Mouse (Mus musculus): ENCODE results near the gene Catsper4. TPM values are rescaled to one million over a fixed set of nuclear protein-coding genes. Genes with fewer than 3 reads are reported as not detected.

The Catsper4 gene
- polyA plus RNA-seq, 1 experiment from 2014 or later: not detected

DNA sequence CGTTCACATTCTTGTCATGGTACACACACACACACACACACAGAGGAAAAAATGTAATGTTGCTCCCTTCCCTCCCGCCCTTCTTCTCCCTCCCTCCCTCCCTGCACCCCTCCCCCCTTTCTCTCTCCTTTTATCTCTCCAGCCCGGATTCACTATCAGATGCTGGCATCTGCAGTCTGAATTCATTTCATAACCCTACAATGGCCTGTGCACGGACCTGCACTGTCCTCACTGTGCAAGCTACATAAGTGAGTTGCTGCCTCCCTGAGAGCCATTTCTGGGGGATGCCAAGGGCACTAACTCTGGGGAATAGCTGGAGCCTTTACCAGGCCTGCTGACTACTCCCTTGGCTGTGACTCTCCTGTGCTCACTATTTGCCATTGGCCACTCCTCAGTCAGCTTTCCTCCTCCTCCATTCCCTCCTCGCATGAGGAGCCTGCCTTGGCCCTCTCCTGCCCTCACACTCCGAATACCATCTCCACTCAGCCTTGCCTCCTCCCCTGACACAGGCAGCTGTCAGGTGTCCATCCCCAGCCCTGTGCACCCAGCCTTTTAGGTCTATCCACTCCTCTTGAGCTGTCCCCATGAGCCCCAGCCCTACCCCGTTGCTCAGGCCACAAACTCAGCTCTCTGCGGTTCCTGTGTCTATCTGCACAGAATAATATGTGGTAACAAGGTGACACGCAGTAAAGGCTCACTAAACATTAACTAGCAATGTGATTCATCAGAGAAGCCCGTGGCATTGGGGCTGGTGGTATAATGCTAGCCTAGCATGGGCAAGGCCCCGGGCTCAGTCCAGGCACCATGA is 4.2 kb downstream of the Catsper4 start:
- ATAC-seq (ENCODE audit: low read depth): no peak
- 65% methylated on average over 11 of the region's 11 CpGs for whole genome bisulfite sequencing
- H3K4me1 ChIP-seq (ENCODE audit: control insufficient read depth, insufficient read depth, low read length): no peaks in the 10 kb centered on the region
- no peak overlapping the region for H3K9ac ChIP-seq (ENCODE audit: low read depth, low read length)
- no peaks in the 10 kb centered on the region for H3K36me3 ChIP-seq (ENCODE audit: control insufficient read depth, insufficient read depth, low read length)
- H3K4me3 ChIP-seq (ENCODE audit: low read depth, low read length): no peak overlapping the region
- H3K4me2 ChIP-seq (ENCODE audit: low read depth, low read length): no peak overlapping the region
- no peak overlapping the region for H3K27ac ChIP-seq (replicated peaks; ENCODE audit: low read depth, low read length)
- no peaks in the 10 kb centered on the region for H3K9me3 ChIP-seq (ENCODE audit: control insufficient read depth, low read length)
- no peaks in the 10 kb centered on the region for H3K27me3 ChIP-seq (replicated peaks; ENCODE audit: control insufficient read depth, insufficient read depth, low read length)
- DNase-seq (ENCODE audit: low spot score): no peak

- Histone ChIP-seq H3K9ac (ENCODE audit: low read depth, low read length) (no peak overlapping the region), H3K9me3 (ENCODE audit: control insufficient read depth, low read length) (no peaks in the 10 kb centered on the region), H3K4me1 (ENCODE audit: control insufficient read depth, insufficient read depth, low read length) (no peaks in the 10 kb centered on the region), H3K27ac (replicated peaks; ENCODE audit: low read depth, low read length) (no peak overlapping the region), H3K36me3 (ENCODE audit: control insufficient read depth, insufficient read depth, low read length) (no peaks in the 10 kb centered on the region), H3K27me3 (replicated peaks; ENCODE audit: control insufficient read depth, insufficient read depth, low read length) (no peaks in the 10 kb centered on the region), H3K4me2 (ENCODE audit: low read depth, low read length) (no peak overlapping the region), H3K4me3 (ENCODE audit: low read depth, low read length) (no peak overlapping the region)
- no peak for ATAC-seq (ENCODE audit: low read depth)
- no peak for DNase-seq (ENCODE audit: low spot score)
- WGBS: 37% methylated on average over 6 of the region's 6 CpGs
These were observed 20.6 kb downstream of the Catsper4 start for GRCm38 (mm10) chr4:134206488-134207053.

GRCm38 (mm10) chr4:134203340-134203896 is 23.8 kb downstream of the Catsper4 start:
- no peaks in the 10 kb centered on the region for H3K27me3 ChIP-seq (replicated peaks; ENCODE audit: control insufficient read depth, insufficient read depth, low read length)
- no peak for ATAC-seq (ENCODE audit: low read depth)
- H3K4me3 ChIP-seq (ENCODE audit: low read depth, low read length): no peak overlapping the region
- no peaks in the 10 kb centered on the region for H3K9me3 ChIP-seq (ENCODE audit: control insufficient read depth, low read length)
- H3K36me3 ChIP-seq (ENCODE audit: control insufficient read depth, insufficient read depth, low read length): no peaks in the 10 kb centered on the region
- no peaks in the 10 kb centered on the region for H3K4me1 ChIP-seq (ENCODE audit: control insufficient read depth, insufficient read depth, low read length)
- WGBS: 76% methylated on average over 17 of the region's 17 CpGs
- no peak for DNase-seq (ENCODE audit: low spot score)
- H3K4me2 ChIP-seq (ENCODE audit: low read depth, low read length): no peak overlapping the region
- H3K9ac ChIP-seq (ENCODE audit: low read depth, low read length): no peak overlapping the region
- no peak overlapping the region for H3K27ac ChIP-seq (replicated peaks; ENCODE audit: low read depth, low read length)

GRCm38 (mm10) chr4:134202904-134203303 is 24.3 kb downstream of the Catsper4 start, which contains the start of gene Gm7534:
Gene Gm7534, minus strand, starts transcription at chr4:134203004.
- H3K9me3 ChIP-seq (ENCODE audit: control insufficient read depth, low read length): no peaks in the 10 kb centered on the region
- ATAC-seq (ENCODE audit: low read depth) (no peak), DNase-seq (ENCODE audit: low spot score) (no peak)
- H3K4me3 ChIP-seq (ENCODE audit: low read depth, low read length): no peak within 1 kb of the TSS
- no peak within 1 kb of the TSS for H3K4me2 ChIP-seq (ENCODE audit: low read depth, low read length)
- no peak within 1 kb of the TSS for H3K9ac ChIP-seq (ENCODE audit: low read depth, low read length)
- H3K27me3 ChIP-seq (replicated peaks; ENCODE audit: control insufficient read depth, insufficient read depth, low read length): no peaks in the 10 kb centered on the region
- no peak within 1 kb of the TSS for H3K27ac ChIP-seq (replicated peaks; ENCODE audit: low read depth, low read length)
- no peaks in the 10 kb centered on the region for H3K36me3 ChIP-seq (ENCODE audit: control insufficient read depth, insufficient read depth, low read length)
- 91% methylated on average over 4 of the region's 4 CpGs for WGBS
- H3K4me1 ChIP-seq (ENCODE audit: control insufficient read depth, insufficient read depth, low read length): no peaks in the 10 kb centered on the region

GRCm38 (mm10) chr4:134199371-134199770 is 27.8 kb downstream of the Catsper4 start:
- no peak overlapping the region for H3K4me3 ChIP-seq (ENCODE audit: low read depth, low read length)
- H3K9me3 ChIP-seq (ENCODE audit: control insufficient read depth, low read length): no peaks in the 10 kb centered on the region
- no peak overlapping the region for H3K27ac ChIP-seq (replicated peaks; ENCODE audit: low read depth, low read length)
- H3K4me2 ChIP-seq (ENCODE audit: low read depth, low read length): no peak overlapping the region
- no peak for DNase-seq (ENCODE audit: low spot score)
- H3K9ac ChIP-seq (ENCODE audit: low read depth, low read length): no peak overlapping the region
- ATAC-seq (ENCODE audit: low read depth): no peak
- H3K27me3 ChIP-seq (replicated peaks; ENCODE audit: control insufficient read depth, insufficient read depth, low read length): no peaks in the 10 kb centered on the region
- no peaks in the 10 kb centered on the region for H3K4me1 ChIP-seq (ENCODE audit: control insufficient read depth, insufficient read depth, low read length)
- H3K36me3 ChIP-seq (ENCODE audit: control insufficient read depth, insufficient read depth, low read length): no peaks in the 10 kb centered on the region
- 66% methylated on average over 2 of the region's 2 CpGs for WGBS

- H3K9me3 ChIP-seq (ENCODE audit: control insufficient read depth, low read length): no peaks in the 10 kb centered on the region
- peak overlapping the region; percentile 82 for H3K9ac ChIP-seq (ENCODE audit: low read depth, low read length)
- H3K4me2 ChIP-seq (ENCODE audit: low read depth, low read length): peak overlapping the region; percentile 93
- no peaks in the 10 kb centered on the region for H3K27me3 ChIP-seq (replicated peaks; ENCODE audit: control insufficient read depth, insufficient read depth, low read length)
- peak overlapping the region; percentile 85 for H3K4me3 ChIP-seq (ENCODE audit: low read depth, low read length)
- H3K36me3 ChIP-seq (ENCODE audit: control insufficient read depth, insufficient read depth, low read length): no peaks in the 10 kb centered on the region
- ATAC-seq (ENCODE audit: low read depth): no peak
- H3K4me1 ChIP-seq (ENCODE audit: control insufficient read depth, insufficient read depth, low read length): peaks cover 5% of the 10 kb centered on the region
- no peak for DNase-seq (ENCODE audit: low spot score)
- under 1% methylated on average over 22 of the region's 22 CpGs for WGBS
- peak overlapping the region; percentile 84 for H3K27ac ChIP-seq (replicated peaks; ENCODE audit: low read depth, low read length)
These were observed 40.9 kb downstream of the Catsper4 start for GRCm38 (mm10) chr4:134186268-134186667.

DNA sequence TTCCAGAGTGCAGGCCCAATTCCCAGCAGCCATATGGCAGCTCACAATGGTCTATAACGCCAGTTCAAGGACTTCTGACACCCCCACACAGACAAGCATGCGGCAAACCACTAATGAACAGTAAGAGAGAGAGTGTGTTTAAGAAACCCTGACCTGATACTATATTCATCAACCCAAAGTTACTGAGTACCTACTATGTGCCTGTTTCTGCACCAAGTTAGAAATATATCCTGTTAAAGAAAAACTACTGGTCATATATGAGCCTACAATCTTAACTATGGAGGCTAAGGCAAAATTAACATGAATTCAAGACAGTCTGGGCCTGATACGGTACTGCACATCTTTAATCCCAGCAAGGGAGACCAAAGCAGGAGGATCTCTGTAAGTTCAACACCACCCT is 41.6 kb downstream of the Catsper4 start:
- 81% methylated on average over 3 of the region's 3 CpGs for WGBS
- Histone ChIP-seq H3K36me3 (ENCODE audit: control insufficient read depth, insufficient read depth, low read length) (no peaks in the 10 kb centered on the region), H3K9ac (ENCODE audit: low read depth, low read length) (peak overlapping the region; percentile 82), H3K27me3 (replicated peaks; ENCODE audit: control insufficient read depth, insufficient read depth, low read length) (no peaks in the 10 kb centered on the region), H3K4me3 (ENCODE audit: low read depth, low read length) (peak overlapping the region; percentile 85), H3K4me2 (ENCODE audit: low read depth, low read length) (peak overlapping the region; percentile 93), H3K9me3 (ENCODE audit: control insufficient read depth, low read length) (no peaks in the 10 kb centered on the region), H3K4me1 (ENCODE audit: control insufficient read depth, insufficient read depth, low read length) (peaks cover 5% of the 10 kb centered on the region), H3K27ac (replicated peaks; ENCODE audit: low read depth, low read length) (no peak overlapping the region)
- ATAC-seq (ENCODE audit: low read depth) (no peak), DNase-seq (ENCODE audit: low spot score) (no peak)

DNA sequence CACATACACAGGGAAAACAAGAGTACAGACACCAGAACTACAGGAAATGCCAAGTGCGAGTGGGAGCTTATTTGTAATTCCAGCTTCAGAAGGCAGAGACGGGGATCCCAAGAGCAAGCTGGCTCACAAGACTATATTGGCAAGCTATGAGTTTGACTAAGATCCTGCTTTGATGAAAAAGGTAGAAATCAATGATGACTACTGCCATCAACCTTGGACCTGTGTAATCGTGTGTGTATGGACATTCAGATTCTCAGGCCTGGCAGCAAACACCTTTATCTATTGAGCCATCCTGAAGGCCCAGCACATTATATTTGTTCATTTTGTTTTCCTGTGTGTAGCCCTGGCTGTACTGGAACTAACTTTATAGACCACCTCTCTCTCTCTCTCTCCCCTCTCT is 43.5 kb downstream of the Catsper4 start:
- H3K4me1 ChIP-seq (ENCODE audit: control insufficient read depth, insufficient read depth, low read length): peaks cover 5% of the 10 kb centered on the region
- WGBS: 81% methylated on average over 3 of the region's 3 CpGs

More for the DNA sequence above, 43.5 kb downstream of the Catsper4 start:
- Histone ChIP-seq H3K4me3 (ENCODE audit: low read depth, low read length) (no peak overlapping the region), H3K27ac (replicated peaks; ENCODE audit: low read depth, low read length) (no peak overlapping the region), H3K36me3 (ENCODE audit: control insufficient read depth, insufficient read depth, low read length) (no peaks in the 10 kb centered on the region), H3K27me3 (replicated peaks; ENCODE audit: control insufficient read depth, insufficient read depth, low read length) (no peaks in the 10 kb centered on the region), H3K9ac (ENCODE audit: low read depth, low read length) (no peak overlapping the region), H3K9me3 (ENCODE audit: control insufficient read depth, low read length) (no peaks in the 10 kb centered on the region), H3K4me2 (ENCODE audit: low read depth, low read length) (no peak overlapping the region)
- no peak for DNase-seq (ENCODE audit: low spot score)
- ATAC-seq (ENCODE audit: low read depth): no peak

All from embryonic facial prominence, embryonic 14.5 days (tissue).